Mouse (Mus musculus) left cerebral cortex, postnatal 25 days (tissue): ENCODE measurements at regions not wholly inside any gene's neighbourhood (a gene's known extent, or its start where the extent isn't known, plus 50 kb on each side); places are given as distances from the start of the nearest gene placed in this dataset.
A peak's percentile ranks its signal among the peaks of the same experiment; 100 is the strongest.

ENCODE experiments used
- DNase-seq, 2 experiments: peaks; one replicate each; pipeline ENCODE4 v3.0.0; 2022; ENCODE audit warnings: low spot score in 2 of 2, mixed read lengths in 1 of 2
- intact Hi-C: fragments of 180-260 bp; cut with DNase I; formaldehyde crosslinking; loops from one replicate; pipeline ENCODE4 v1.15.1; 2025

DNA sequence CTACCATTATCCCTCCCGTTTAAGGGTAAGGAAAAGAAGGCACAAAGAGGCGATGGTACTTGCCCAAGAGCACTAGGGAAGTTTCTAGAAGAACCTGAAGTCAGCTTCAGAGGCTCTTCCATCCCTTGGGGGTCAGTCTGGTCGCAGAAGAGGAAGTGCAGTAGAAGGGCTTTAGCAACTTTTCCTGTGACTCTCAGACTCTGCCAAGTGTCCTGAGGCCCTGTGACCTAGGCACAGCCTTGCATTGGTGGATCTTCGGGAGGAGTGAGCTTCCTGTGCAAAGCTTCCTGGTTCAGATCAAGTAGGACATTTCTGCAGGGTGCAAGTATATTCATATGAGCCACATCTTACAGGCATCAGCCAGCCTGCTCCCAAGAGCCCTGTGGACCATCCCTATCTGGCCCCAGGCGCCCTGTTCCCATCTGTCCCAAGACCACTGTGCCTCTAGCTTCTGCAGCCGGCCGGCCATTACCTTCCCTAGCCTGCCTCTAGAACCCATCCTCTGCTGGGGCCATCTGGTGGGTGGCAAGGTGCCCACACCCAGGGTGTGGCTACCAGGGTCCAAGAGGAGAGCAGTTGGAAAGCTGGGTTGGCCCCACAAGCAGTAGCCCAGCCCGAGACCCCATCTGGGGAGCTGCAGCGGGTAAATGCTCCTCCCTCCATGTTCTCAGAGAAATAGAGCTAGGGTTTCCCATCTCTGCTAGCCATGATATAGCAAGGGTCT is 72.4 kb upstream of the Lhx1 start:
- intact Hi-C loops: loop anchor here (5.0 kb wide), 1 partner anchor 880 kb away; no protein-coding TSS in a partner anchor
- DNase-seq: peak in 1 of 2 experiments; percentile 14

GRCm38 (mm10) chr11:84592715-84593339 is 67.5 kb upstream of the Lhx1 start:
- DNase-seq: no peak
- intact Hi-C loops: no loop called here

GRCm38 (mm10) chr11:84587107-84587506 is 61.8 kb upstream of the Lhx1 start:
- DNase-seq: no peak
- intact Hi-C loops: no loop called here

DNA sequence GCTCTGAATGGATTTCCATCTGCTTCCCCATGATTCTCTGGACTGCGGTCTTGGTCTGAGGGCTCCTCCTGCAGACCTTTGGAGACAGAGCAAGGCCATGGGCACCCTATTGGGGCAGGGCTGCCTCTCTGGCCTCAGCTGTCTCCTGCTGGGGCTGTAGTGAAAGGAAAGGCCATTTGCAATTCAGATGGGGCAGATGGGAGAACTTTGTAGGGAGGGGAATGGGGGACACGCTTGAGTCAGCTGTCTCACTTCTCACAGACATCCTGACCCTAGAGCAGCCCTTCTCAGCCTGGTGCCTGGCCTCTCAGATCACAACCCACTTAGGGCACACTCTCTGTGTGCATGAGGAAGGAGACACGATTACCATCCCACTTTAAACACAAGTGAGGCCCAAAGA is 60.3 kb upstream of the Lhx1 start:
- intact Hi-C loops: no loop called here
- no peak for DNase-seq

DNA sequence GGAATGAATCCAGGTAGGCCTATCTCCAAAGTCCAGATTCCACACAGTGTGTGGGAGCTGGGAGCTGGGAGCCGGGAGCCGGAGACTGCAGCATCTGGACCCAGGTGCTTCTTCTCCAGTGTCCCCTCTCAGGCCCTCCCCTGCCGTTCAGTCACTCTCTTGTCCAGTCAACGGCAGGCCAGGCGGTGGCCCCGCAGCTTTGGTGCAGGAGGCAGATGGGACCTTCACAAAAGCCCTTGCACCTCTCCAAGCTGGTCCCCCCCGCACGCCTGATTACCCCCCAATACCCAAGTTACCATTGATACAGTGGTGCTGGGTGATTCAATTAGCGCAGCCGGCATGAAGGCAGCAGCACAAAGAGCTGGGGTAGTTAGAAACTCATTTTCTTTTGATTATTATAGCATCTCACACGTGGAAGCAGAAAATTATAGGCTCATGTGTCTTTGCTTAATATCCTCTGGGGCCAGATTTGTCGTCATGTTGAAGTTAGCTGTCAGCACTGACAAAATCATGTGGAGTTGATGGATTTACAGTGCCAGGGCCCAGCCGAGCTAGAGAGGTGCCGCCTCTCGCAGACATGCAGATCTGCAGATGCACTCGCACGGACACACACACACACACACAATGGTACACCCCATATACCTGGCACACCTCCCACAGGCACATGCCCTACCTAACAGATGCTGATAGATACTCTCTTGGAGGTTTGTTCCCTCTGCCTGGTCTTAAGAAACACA is 53.6 kb upstream of the Lhx1 start:
- intact Hi-C loops: no loop called here
- DNase-seq: no peak
